Mouse (Mus musculus): ENCODE data around the gene Glb1. TPM values are rescaled to one million over a fixed set of nuclear protein-coding genes. Genes with fewer than 3 reads are reported as not detected.

Glb1 gene
- polyA plus RNA-seq, 1 experiment from 2014 or later: 13.5 TPM

DNA sequence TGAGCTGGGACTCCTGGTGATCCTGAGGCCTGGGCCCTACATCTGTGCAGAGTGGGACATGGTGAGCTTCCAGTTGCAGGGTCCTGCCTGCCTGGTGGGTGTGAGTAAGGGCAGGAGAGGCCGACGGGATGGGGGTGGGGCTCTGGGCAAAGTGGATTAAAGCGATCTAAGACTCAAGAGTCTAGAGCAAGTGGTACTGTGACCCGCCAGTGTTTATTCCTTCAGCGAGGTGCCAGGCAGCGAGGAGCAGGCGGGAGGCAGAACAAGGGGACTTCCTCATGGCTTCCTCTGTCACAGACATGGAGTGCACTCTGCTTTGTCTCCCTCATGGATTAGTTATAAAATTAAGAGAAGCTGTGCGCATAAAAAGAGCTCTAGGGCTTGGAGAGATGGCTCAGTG is 19.6 kb downstream of the Glb1 start:
- no peaks in the 10 kb centered on the region for H3K9me3 ChIP-seq (replicated peaks)
- no peak for ATAC-seq (ENCODE audit: insufficient read depth)
- peaks cover 3% of the 10 kb centered on the region for H3K36me3 ChIP-seq (replicated peaks)
- H3K4me2 ChIP-seq: no peak overlapping the region
- H3K4me3 ChIP-seq (replicated peaks): no peak overlapping the region
- 0 out of 2 replicates have a peak, but pooled peaks cover 7% of the 10 kb centered on the region for H3K4me1 ChIP-seq (replicated peaks)
- H3K27ac ChIP-seq (replicated peaks): no peak overlapping the region
- no peak overlapping the region for H3K9ac ChIP-seq
- WGBS (ENCODE audit: insufficient replicate concordance): 69% methylated on average over 8 of the region's 8 CpGs
- H3K27me3 ChIP-seq: no peaks in the 10 kb centered on the region

DNA sequence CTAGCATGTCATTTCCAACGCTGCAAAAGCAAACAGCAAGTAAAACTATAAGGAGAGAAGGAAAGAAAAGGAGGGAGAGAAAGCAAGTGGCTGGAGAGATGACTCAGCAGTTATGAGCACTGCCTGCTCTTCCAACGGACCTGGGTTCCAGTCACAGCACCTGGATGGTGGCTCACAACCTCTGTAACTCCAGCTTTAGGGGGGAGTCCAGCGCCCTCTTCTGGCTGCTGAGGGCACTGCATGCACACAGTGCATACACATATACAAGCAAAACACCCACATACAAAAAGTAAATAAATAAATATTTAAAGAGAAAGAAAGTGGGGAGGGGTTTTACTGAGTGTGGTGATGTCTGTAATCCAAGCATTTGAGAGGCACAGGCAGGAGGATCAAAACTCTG is 20.2 kb downstream of the Glb1 start:
- peaks cover 8% of the 10 kb centered on the region for H3K36me3 ChIP-seq (replicated peaks)
- no peak overlapping the region for H3K4me3 ChIP-seq (replicated peaks)
- WGBS (ENCODE audit: insufficient replicate concordance): 68% methylated on average over 3 of the region's 3 CpGs
- H3K9ac ChIP-seq: no peak overlapping the region
- no peaks in the 10 kb centered on the region for H3K27me3 ChIP-seq
- no peak overlapping the region for H3K4me2 ChIP-seq
- H3K27ac ChIP-seq (replicated peaks): no peak overlapping the region
- no peak for ATAC-seq (ENCODE audit: insufficient read depth)
- 0 out of 2 replicates have a peak, but pooled peaks cover 7% of the 10 kb centered on the region for H3K4me1 ChIP-seq (replicated peaks)
- no peaks in the 10 kb centered on the region for H3K9me3 ChIP-seq (replicated peaks)

DNA sequence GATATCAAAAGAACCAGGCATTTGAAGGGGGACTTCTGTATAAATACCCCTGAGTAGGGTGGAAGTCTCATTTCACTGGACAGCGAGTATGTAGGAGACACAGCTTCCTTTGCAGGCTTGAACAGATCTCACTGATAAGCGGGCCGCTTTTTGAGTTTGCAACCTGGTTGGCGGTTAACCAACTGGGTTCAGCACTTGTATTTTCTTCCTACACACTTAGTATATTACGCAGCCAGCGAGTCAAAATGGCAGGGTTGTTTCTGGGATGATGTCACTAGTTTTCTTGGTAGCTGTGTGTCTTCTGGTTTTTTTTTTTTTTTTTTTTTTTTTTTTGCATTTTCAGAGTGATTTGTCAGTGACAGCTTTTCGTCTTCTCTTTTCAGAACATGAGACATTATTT is 20.9 kb downstream of the Glb1 start:
- 67% methylated on average over 7 of the region's 7 CpGs for WGBS (ENCODE audit: insufficient replicate concordance)
- no peak for ATAC-seq (ENCODE audit: insufficient read depth)
- H3K9ac ChIP-seq: no peak overlapping the region
- H3K27me3 ChIP-seq: no peaks in the 10 kb centered on the region
- peaks cover 8% of the 10 kb centered on the region for H3K36me3 ChIP-seq (replicated peaks)
- H3K4me2 ChIP-seq: no peak overlapping the region
- no peak overlapping the region for H3K27ac ChIP-seq (replicated peaks)
- H3K9me3 ChIP-seq (replicated peaks): no peaks in the 10 kb centered on the region
- H3K4me1 ChIP-seq (replicated peaks): 0 out of 2 replicates have a peak, but pooled peaks cover 7% of the 10 kb centered on the region
- no peak overlapping the region for H3K4me3 ChIP-seq (replicated peaks)

DNA sequence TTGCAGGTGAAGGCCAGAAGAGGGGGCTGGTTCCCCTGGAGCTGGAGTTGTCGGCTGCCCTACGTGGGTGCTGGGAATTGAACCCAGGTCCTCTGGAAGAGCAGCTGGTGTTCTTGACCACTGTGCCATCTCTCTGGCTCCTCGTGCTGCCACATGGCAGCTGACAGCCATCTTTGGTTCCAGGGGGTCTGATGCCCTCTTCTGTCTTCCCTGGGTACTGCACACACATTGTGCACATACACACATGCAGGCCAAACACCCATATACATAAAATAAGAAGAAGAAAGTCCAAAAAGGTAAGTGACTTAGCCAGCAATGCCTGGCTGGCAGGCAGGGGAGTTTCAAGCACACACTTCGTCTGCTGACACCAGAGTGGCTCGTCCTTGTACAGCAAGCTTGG is 24.7 kb downstream of the Glb1 start:
- no peak for ATAC-seq (ENCODE audit: insufficient read depth)
- Histone ChIP-seq H3K27ac (replicated peaks) (no peak overlapping the region), H3K36me3 (replicated peaks) (peaks cover 8% of the 10 kb centered on the region), H3K27me3 (no peaks in the 10 kb centered on the region), H3K9ac (no peak overlapping the region), H3K4me2 (no peak overlapping the region), H3K9me3 (replicated peaks) (no peaks in the 10 kb centered on the region), H3K4me1 (replicated peaks) (0 out of 2 replicates have a peak, but pooled peaks cover 11% of the 10 kb centered on the region), H3K4me3 (replicated peaks) (no peak overlapping the region)
- 77% methylated on average over 5 of the region's 5 CpGs for WGBS (ENCODE audit: insufficient replicate concordance)

DNA sequence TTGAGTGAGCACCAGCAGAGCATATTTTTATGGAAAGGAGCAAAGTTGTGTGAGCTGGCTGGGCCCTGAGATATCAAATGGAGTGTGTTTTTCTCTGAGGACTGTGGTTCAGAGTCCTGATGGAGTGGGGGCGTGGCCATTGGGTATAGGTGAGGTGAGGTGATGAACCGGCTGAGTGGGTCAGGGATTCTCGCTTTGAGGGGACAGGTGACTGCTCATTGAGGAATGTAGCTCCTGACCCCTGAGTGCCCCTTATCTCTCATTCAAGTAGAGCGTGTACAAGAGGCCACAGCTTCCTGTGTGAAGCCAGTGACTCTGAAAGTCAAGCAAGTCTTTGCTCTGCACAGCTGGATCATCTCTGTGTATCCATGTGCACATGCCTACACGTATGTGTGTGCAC is 25.3 kb downstream of the Glb1 start:
- 56% methylated on average over 5 of the region's 5 CpGs for WGBS (ENCODE audit: insufficient replicate concordance)
- no peaks in the 10 kb centered on the region for H3K27me3 ChIP-seq
- H3K4me2 ChIP-seq: no peak overlapping the region
- H3K36me3 ChIP-seq (replicated peaks): peaks cover 8% of the 10 kb centered on the region
- H3K4me1 ChIP-seq (replicated peaks): 0 out of 2 replicates have a peak, but pooled peaks cover 11% of the 10 kb centered on the region
- no peak overlapping the region for H3K9ac ChIP-seq
- H3K9me3 ChIP-seq (replicated peaks): no peaks in the 10 kb centered on the region
- no peak for ATAC-seq (ENCODE audit: insufficient read depth)
- no peak overlapping the region for H3K27ac ChIP-seq (replicated peaks)
- no peak overlapping the region for H3K4me3 ChIP-seq (replicated peaks)

DNA sequence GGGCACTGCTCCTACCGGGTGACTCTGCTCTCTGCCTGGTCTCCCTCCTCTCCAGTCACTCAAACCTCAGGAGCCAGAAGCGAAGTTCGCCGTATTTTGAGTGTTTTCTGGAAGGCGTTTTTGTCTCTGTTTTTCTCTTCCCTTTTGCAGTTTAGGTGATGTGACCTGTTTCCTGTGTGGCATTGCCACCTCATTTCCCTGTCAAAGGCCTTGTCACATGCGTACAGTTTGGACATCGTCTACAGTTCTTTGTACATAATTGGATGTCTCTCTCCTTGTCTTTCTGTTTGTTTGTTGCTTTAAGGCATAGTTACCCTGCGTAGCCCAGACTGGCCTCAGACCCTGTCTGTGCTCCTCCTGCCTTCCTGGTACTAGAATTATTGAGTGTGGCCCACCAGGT is 26.5 kb downstream of the Glb1 start:
- H3K27ac ChIP-seq (replicated peaks): no peak overlapping the region
- no peak overlapping the region for H3K4me3 ChIP-seq (replicated peaks)
- peaks cover 8% of the 10 kb centered on the region for H3K36me3 ChIP-seq (replicated peaks)
- 0 out of 2 replicates have a peak, but pooled peaks cover 11% of the 10 kb centered on the region for H3K4me1 ChIP-seq (replicated peaks)
- H3K4me2 ChIP-seq: no peak overlapping the region
- H3K9me3 ChIP-seq (replicated peaks): no peaks in the 10 kb centered on the region
- no peaks in the 10 kb centered on the region for H3K27me3 ChIP-seq
- 75% methylated on average over 8 of the region's 8 CpGs for WGBS (ENCODE audit: insufficient replicate concordance)
- H3K9ac ChIP-seq: no peak overlapping the region
- no peak for ATAC-seq (ENCODE audit: insufficient read depth)

DNA sequence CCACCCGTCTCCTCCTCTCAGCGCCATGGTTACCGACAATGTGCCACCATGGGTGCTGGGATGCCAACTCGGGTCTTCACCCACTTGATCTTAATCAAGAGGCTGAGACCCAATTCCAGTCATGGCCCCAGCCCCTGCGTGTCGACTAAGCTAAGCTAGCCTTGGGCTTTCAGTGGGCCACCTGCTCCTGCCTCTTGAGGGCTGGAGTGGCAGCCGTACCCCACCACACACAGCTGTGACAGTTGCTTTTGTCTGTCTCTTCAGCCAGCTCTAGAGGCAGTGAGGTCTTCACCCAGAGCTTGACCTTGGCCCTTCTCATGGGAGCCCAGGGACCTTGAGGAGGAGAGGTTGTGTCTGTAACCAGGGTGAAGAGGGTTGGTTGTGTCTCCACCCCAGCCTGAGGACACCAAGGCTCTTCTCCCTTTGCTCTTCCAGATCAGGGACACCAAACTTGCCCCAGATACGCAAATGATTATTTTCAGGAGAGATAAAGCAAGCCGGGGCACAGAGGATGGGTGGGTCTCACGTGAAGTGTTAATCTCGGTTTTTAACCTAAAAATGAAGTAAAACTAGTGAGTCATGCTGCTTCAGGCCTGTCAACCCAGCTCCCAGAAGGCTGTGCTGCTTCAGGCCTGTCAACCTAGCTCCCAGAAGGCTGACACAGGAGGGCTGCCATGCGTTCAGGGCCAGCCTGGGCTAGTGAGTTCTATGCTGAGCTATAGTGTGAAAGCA is 27.4 kb downstream of the Glb1 start:
- Histone ChIP-seq H3K27ac (replicated peaks) (no peak overlapping the region), H3K9ac (no peak overlapping the region), H3K4me2 (no peak overlapping the region), H3K36me3 (replicated peaks) (peaks cover 8% of the 10 kb centered on the region), H3K27me3 (no peaks in the 10 kb centered on the region), H3K4me1 (replicated peaks) (0 out of 2 replicates have a peak, but pooled peaks cover 11% of the 10 kb centered on the region), H3K4me3 (replicated peaks) (no peak overlapping the region), H3K9me3 (replicated peaks) (no peaks in the 10 kb centered on the region)
- no peak for ATAC-seq (ENCODE audit: insufficient read depth)
- 60% methylated on average over 12 of the region's 12 CpGs for WGBS (ENCODE audit: insufficient replicate concordance)

DNA sequence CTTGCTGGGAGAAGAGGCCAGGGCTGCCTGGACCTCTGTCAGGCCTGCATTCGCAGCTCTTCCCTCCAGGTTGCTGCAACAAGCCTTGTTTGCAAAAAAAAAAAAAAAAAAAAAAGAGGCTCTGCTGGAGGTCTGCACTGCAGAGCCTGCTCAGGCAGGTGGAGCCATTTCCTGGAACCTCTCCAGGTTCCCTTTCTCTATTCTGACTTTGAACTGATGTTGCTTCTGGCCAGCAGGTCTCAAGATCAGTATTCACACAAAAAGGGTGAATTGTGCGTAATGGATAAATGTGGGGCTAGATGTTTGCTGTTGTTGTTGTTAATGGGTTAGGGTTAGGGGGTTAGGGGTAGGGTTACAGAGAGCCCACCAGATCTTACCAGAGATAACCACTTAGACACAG is 34.8 kb downstream of the Glb1 start:
- Histone ChIP-seq H3K4me3 (replicated peaks) (no peak overlapping the region), H3K9me3 (replicated peaks) (no peaks in the 10 kb centered on the region), H3K9ac (no peak overlapping the region), H3K27ac (replicated peaks) (no peak overlapping the region), H3K4me2 (no peak overlapping the region), H3K4me1 (replicated peaks) (no peaks in the 10 kb centered on the region), H3K27me3 (no peaks in the 10 kb centered on the region), H3K36me3 (replicated peaks) (no peaks in the 10 kb centered on the region)
- no peak for ATAC-seq (ENCODE audit: insufficient read depth)
- 59% methylated on average over 2 of the region's 2 CpGs for WGBS (ENCODE audit: insufficient replicate concordance)

DNA sequence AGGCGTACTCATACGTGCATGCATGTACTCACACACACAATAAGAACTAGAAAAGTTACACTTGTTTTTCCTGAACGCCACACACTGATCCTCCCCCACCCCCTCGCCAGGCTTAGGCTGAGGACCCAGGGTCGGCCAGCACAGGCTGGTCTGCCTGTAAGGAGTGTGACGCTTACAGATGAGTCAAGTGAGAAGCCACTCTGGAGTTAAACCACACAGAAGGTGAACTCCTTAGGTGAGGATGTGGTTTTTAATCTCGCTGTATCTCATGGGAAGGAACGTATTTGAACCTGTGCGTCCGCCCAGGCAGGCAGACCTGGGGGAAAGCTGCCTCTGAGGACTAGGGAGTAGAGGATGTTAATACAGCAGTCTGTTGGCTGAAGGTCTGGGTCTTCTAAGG is 39.7 kb downstream of the Glb1 start:
- H3K27me3 ChIP-seq: no peaks in the 10 kb centered on the region
- H3K9me3 ChIP-seq (replicated peaks): no peaks in the 10 kb centered on the region
- no peak overlapping the region for H3K27ac ChIP-seq (replicated peaks)
- H3K36me3 ChIP-seq (replicated peaks): no peaks in the 10 kb centered on the region
- no peak for ATAC-seq (ENCODE audit: insufficient read depth)
- no peaks in the 10 kb centered on the region for H3K4me1 ChIP-seq (replicated peaks)
- no peak overlapping the region for H3K9ac ChIP-seq
- no peak overlapping the region for H3K4me2 ChIP-seq
- 69% methylated on average over 10 of the region's 10 CpGs for WGBS (ENCODE audit: insufficient replicate concordance)
- no peak overlapping the region for H3K4me3 ChIP-seq (replicated peaks)

DNA sequence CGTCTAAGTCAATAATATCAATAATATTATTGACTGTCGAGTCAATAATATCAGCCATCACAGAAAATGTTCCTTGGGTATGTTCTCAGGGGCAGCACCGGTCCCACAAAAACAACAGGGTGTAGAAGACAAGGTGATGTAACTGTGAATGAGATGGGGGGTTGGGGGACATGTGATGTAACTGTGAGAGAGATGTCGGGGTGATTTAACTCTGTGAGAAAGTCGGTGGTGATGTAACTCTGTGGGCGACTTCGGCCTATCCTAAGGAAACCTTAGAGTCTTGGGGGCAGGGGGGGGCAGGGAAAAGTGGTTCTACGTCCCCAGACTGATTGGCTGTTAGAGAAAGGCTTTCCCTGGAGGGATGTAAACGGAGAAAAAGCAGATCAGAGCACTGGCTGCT is 41.3 kb downstream of the Glb1 start:
- Histone ChIP-seq H3K4me3 (replicated peaks) (no peak overlapping the region), H3K4me1 (replicated peaks) (no peaks in the 10 kb centered on the region), H3K27ac (replicated peaks) (no peak overlapping the region), H3K9ac (no peak overlapping the region), H3K36me3 (replicated peaks) (no peaks in the 10 kb centered on the region), H3K4me2 (no peak overlapping the region), H3K9me3 (replicated peaks) (no peaks in the 10 kb centered on the region), H3K27me3 (no peaks in the 10 kb centered on the region)
- ATAC-seq (ENCODE audit: insufficient read depth): no peak
- WGBS (ENCODE audit: insufficient replicate concordance): 75% methylated on average over 9 of the region's 9 CpGs

DNA sequence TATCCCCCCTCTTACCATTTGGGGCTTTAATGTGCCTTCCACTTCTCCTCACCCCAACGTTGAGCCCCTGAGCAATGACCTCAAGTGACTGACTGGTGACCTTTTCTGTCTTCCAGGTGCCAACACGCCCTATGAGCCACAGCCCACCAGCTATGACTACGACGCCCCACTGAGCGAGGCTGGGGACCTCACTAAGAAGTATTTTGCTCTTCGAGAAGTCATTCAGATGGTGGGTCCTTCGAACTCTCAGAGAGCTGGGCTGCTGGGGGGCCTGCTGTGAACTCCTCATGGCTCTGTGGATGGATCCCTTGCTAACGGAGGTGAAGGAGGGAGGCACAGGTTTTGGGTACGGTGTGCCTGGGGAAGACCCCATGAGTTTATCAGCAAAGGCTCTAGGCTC is 42.0 kb downstream of the Glb1 start:
- Histone ChIP-seq H3K9ac (no peak overlapping the region), H3K36me3 (replicated peaks) (no peaks in the 10 kb centered on the region), H3K27me3 (no peaks in the 10 kb centered on the region), H3K4me3 (replicated peaks) (no peak overlapping the region), H3K4me1 (replicated peaks) (no peaks in the 10 kb centered on the region), H3K9me3 (replicated peaks) (no peaks in the 10 kb centered on the region), H3K27ac (replicated peaks) (no peak overlapping the region), H3K4me2 (no peak overlapping the region)
- no peak for ATAC-seq (ENCODE audit: insufficient read depth)
- WGBS (ENCODE audit: insufficient replicate concordance): 71% methylated on average over 9 of the region's 9 CpGs

DNA sequence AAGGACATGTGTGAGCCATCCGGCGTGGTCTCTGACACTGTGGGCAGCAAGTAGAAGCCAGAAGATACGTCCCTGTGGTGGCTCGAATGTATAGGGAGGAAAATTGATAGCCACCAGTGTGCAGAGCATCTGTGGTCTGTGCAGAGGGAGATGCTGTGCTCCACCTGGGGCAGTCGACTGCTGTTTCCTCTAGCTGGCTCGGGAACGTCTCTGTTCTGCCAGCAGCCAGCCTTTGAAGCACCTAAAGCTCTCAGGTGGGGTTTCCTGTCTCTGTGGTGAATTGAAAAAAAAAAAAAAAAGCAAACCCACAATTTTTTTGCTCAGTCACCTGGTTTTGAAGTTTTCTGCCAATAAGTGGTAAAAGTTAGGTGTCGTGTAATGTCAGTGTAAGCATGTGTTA is 42.5 kb downstream of the Glb1 start:
- Histone ChIP-seq H3K4me3 (replicated peaks) (no peak overlapping the region), H3K27me3 (no peaks in the 10 kb centered on the region), H3K4me1 (replicated peaks) (no peaks in the 10 kb centered on the region), H3K9me3 (replicated peaks) (no peaks in the 10 kb centered on the region), H3K9ac (no peak overlapping the region), H3K27ac (replicated peaks) (no peak overlapping the region), H3K36me3 (replicated peaks) (no peaks in the 10 kb centered on the region), H3K4me2 (no peak overlapping the region)
- 71% methylated on average over 8 of the region's 8 CpGs for WGBS (ENCODE audit: insufficient replicate concordance)
- no peak for ATAC-seq (ENCODE audit: insufficient read depth)

Data from liver, embryonic 15.5 days (tissue).